Comparison of ENCODE assay signal across 8 mouse cellular contexts in genomic region chr14:103469464-103470015, GRCm38 (mm10). TPM values are rescaled to one million over a fixed set of nuclear protein-coding genes. Genes with fewer than 3 reads are reported as not detected.
DNase-seq lines count a peak whose midpoint lies in the region; ATAC-seq and TF ChIP-seq lines count a peak whose summit lies in the region.

No protein-coding gene starts in this region.

- H3K4me3 ChIP-seq in cortical plate, adult 2 months (ENCODE audit: insufficient read depth, low read length) = peak overlapping the region; percentile 22
- H3K4me3 ChIP-seq in liver, embryonic 13.5 days (replicated peaks) = peak overlapping the region; percentile 28; the same call in 1 of the 2 replicates
- H3K4me3 ChIP-seq in neural tube, embryonic 12.5 days = no peak overlapping the region

- no peaks in the 10 kb centered on the region for H3K36me3 ChIP-seq in liver, embryonic 13.5 days
- no peaks in the 10 kb centered on the region for H3K36me3 ChIP-seq in neural tube, embryonic 12.5 days

- no peak overlapping the region for H3K9ac ChIP-seq in liver, embryonic 13.5 days
- no peak overlapping the region for H3K9ac ChIP-seq in neural tube, embryonic 12.5 days

- DNase-seq in Patski (ENCODE audit: low read depth, low spot score) = peak; percentile 77
- DNase-seq in heart, adult 18-20 months = peak; percentile 74 to 80
- peak; percentile 34 to 56 for DNase-seq in kidney, adult 8-10 months
- peak; percentile 6 for DNase-seq in liver, embryonic 13.5 days
- no peak for DNase-seq in ovary, postnatal 10 days (ENCODE audit: low spot score)

- WGBS in liver, embryonic 13.5 days (ENCODE audit: insufficient replicate concordance) = 40% methylated on average over 12 of the region's 12 CpGs
- WGBS in neural tube, embryonic 12.5 days = 64% methylated on average over 12 of the region's 12 CpGs

- POLR2A ChIA-PET in Patski (lab: Charles Lee) = no interaction called here

- CTCF ChIA-PET in Patski (lab: Charles Lee) = no interaction called here

- peaks cover 2% of the 10 kb centered on the region; the same call in 1 of the 2 replicates for H3K4me1 ChIP-seq in cortical plate, adult 2 months (ENCODE audit: control insufficient read depth, insufficient read depth, low read length)
- H3K4me1 ChIP-seq in liver, embryonic 13.5 days (replicated peaks) = peaks cover 5% of the 10 kb centered on the region; the same call in 1 of the 2 replicates
- H3K4me1 ChIP-seq in neural tube, embryonic 12.5 days = peaks cover 6% of the 10 kb centered on the region; the same call in 1 of the 2 replicates

- in situ Hi-C loops in Patski (cut with MboI; ENCODE audit: low pct_unique_long_range_greater_than_20kb) = loop anchor here (5.0 kb wide), 1 partner anchor 117 kb away; no protein-coding TSS in a partner anchor

- no peaks in the 10 kb centered on the region for H3K9me3 ChIP-seq in liver, embryonic 13.5 days (replicated peaks)
- H3K9me3 ChIP-seq in neural tube, embryonic 12.5 days = no peaks in the 10 kb centered on the region

- peak overlapping the region; percentile 41 for H3K4me2 ChIP-seq in liver, embryonic 13.5 days
- no peak overlapping the region for H3K4me2 ChIP-seq in neural tube, embryonic 12.5 days (replicated peaks)

- H3K27ac ChIP-seq in cortical plate, adult 2 months (ENCODE audit: insufficient read depth, low read length) = no peak overlapping the region
- no peak overlapping the region for H3K27ac ChIP-seq in liver, embryonic 13.5 days
- H3K27ac ChIP-seq in neural tube, embryonic 12.5 days = no peak overlapping the region

- peak; percentile 79 for ATAC-seq in CD4-positive, CD25-positive, alpha-beta regulatory T cell, adult 4 months
- peak; percentile 96 for ATAC-seq in Patski
- peak; percentile 48 for ATAC-seq in liver, embryonic 13.5 days (ENCODE audit: low read depth)
- peak; percentile 68 for ATAC-seq in neural tube, embryonic 12.5 days (ENCODE audit: low FRiP score, low read depth)

- peak; percentile 69 for TF ChIP-seq CTCF in Patski (IDR thresholded peaks at IDR 0.05)
- TF ChIP-seq CTCF in cortical plate, adult 2 months (IDR thresholded peaks at IDR 0.05; ENCODE audit: extremely low read depth, insufficient read depth, low read length) = peak; percentile 32; the same call in 1 of the 2 replicates

- TF ChIP-seq POLR2A in cortical plate, adult 2 months (IDR thresholded peaks at IDR 0.05; ENCODE audit: extremely low read depth, insufficient read depth, low read length) = no peak

- no peaks in the 10 kb centered on the region for H3K27me3 ChIP-seq in Patski
- H3K27me3 ChIP-seq in liver, embryonic 13.5 days = no peaks in the 10 kb centered on the region
- H3K27me3 ChIP-seq in neural tube, embryonic 12.5 days (replicated peaks) = no peaks in the 10 kb centered on the region

RNA-seq across cellular contexts. Expression of gene Scel, which starts 43.6 kb away (rescaled TPM):
- polyA plus RNA-seq in CD4-positive, CD25-positive, alpha-beta regulatory T cell, adult 4 months (2017; shearing (Covaris generic)) = under 1 TPM in 1 of 2 experiments, not detected in 1; 0.31 TPM
- 66.6 TPM for polyA plus RNA-seq in Patski (2021)
- 1.8 and 2.0 TPM in 2 replicates for polyA plus RNA-seq in cortical plate, adult 2 months (2012; rRNA removed)
- under 1 TPM; 0.17 to 0.31 TPM for total RNA-seq in heart, adult 18-20 months (2021)
- 0.14 and 0.19 TPM in 2 replicates for polyA plus RNA-seq in liver, embryonic 13.5 days (2015; fragmentation: Nextera tagmentation; extraction: Ambion mirVana)
- 0.15 TPM in 2 replicates for polyA plus RNA-seq in neural tube, embryonic 12.5 days (2016; fragmentation: Nextera tagmentation; extraction: Ambion mirVana)

Comparison
In these comparisons a context has a peak if more than half of its experiments do, and no peak if none do; other contexts are left out.
1. RNA of gene Scel, which starts 43.6 kb away (polyA plus RNA-seq): 66.6 TPM in Patski (single experiment); 1.8 to 2.0 TPM in cortical plate, adult 2 months, 0.31 TPM in CD4-positive, CD25-positive, alpha-beta regulatory T cell, adult 4 months, 0.15 TPM in neural tube, embryonic 12.5 days and 0.14 to 0.19 TPM in liver, embryonic 13.5 days; every median in the first group is over 10 times any median in the second.
2. Peak in every context shown above with its lines, with median percentiles within 50 percentile points of each other: ATAC-seq.